Mouse (Mus musculus) heart, adult 9 months (tissue): ENCODE results near the gene 1700020A23Rik.
A peak's percentile ranks its signal among the peaks of the same experiment; 100 is the strongest.

Experiments
- DNase-seq, 2 experiments: peaks; one replicate each; pipeline ENCODE4 v3.0.0; 2022; ENCODE audit warnings: low spot score in 2 of 2

The 1700020A23Rik gene

DNA sequence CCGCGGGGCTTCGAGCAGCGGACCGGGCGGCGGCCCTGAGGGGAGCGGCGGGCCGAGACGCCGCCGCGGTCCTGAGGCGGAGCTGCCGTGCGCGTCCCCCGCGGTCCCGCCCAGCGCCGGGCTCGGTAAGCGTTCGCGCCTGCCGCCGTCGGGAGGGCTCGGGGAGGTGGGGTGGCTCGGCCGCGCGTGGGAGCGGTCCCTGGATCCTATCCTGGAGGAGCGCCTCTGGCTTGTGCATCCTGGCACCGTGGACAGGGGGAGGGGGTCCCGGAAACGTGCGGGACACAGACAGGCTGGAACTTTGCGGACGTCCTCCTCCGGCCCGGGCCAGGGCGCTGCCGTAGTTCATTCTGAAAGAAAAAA, 45.4 kb downstream of the 1700020A23Rik start:
- DNase-seq, result peak in 1 of 2 experiments; percentile 86

DNA sequence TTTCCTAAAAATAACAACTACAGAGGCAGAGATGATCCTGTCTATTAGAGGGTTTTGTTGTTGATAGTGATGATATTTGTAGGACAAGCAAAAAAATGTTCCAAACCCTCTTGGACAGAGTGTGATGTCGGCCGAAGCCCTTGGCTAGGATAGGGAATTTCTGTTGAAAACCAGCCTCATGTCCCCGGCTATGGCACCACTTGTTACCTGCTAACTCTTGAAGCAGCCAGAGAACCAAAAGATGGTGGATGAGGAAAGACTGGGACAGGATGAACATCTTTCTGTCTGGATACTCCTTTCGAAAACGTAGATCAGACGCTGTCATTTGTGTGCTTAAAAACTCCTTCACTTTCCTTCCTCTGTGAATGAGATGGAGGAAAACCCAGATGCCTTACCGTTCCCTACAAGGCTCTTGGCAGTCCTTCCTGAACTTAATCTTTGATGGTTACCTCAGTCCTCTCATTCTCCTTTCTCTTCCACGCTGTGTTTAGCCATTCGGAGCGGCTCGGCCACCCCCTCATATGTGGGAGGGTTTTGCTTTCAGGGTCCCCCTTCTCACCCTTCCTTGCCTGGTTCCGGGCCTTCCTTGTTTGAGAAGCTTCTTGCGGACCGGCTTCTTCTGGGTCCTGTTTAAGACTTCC, 46.1 kb downstream of the 1700020A23Rik start:
- DNase-seq, result no peak

DNA sequence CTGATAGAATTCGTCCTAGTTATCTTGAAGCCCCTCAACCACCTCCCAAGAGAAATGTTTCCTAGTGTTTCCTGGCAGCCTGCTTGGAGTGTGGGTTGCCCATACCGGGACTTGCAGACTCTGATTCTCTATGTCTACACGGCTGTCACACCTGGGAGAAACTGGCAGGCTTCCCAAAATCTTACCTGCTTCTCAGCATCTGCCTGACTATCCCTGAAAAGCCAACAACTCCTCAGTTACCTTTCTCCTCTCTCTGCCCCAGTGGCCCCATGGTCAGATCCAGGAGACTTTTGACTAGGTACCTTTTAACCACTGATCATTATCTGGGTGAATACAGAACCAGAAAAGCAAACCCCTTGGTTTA, 46.6 kb downstream of the 1700020A23Rik start:
- no peak for DNase-seq

DNA sequence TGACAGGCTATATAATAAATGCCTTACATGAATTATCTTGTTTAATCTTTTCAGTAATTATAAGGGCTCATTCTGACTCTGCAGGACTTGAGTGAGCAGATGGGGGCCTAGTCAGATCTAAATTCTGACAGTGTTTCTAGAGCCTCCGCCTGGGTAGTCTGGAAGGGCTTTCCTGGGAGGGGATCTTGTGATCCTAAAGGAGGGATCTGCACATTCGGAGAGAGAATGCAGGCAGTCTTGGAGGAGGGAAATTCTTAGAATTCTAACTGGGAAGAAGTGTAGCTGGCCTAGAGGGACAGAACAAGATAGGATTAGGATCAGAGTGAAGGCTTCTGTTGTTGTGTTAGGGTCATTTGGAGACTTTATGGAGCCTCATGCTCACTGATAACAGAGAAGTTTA, 47.2 kb downstream of the 1700020A23Rik start:
- no peak for DNase-seq

DNA sequence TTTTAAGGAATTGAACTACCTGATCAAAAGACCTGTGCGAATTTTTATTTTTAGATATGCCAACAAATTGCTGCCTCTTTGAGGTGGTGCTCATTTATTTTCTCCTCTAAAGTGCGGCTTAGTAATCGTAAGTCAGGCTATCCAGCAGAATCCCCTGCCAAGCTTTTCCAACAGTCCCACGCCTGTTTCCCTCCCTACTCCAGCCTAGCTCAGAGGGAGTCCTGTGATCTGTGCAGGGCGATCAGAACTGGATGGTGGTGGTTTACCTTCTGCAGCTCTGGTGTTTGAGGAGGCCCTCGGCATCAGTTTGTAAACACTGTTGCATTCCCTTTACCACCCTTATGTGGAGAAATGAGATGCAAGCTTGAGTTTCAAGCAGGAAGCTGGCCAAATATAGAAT, 48.4 kb downstream of the 1700020A23Rik start:
- DNase-seq, result no peak

DNA sequence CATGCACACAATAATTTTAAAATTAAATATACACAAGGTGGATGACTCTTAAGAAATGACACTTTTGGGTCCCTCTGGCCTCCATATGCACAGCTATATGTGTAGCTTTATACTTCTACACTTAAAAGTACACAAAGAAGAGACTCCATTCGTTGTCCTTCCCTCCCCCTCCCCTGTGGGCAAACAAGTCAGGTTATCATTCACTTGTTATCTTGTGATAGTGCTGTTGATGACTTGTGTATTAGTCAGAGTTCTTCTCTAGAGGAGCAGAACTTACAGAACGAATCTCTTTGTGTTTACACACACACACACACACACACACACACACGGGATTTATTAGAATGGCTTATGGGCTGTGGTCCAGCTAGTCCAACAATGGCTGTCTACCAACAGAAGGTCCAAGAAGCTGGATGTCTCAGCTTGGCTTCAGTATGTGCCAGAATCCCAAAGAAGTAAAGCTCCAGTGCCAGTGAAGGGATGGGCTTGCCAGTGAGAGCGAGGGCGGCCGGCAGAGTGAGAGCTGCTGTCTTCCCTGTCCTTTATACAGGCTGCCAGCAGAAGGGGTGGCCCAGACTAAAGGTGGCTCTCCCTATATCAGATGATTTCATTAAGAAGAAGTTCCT, 49.8 kb downstream of the 1700020A23Rik start:
- DNase-seq, result no peak
